Mouse (Mus musculus): ENCODE results near the gene Otud7a.
A peak's percentile ranks its signal among the peaks of the same experiment; 100 is the strongest.

The Otud7a gene

GRCm38 (mm10) chr7:63697921-63698320 lies 253.4 kb downstream of the Otud7a start:
- DNase-seq (ENCODE audit: low spot score in 2 of 2), result no peak

GRCm38 (mm10) chr7:63717903-63718302 lies 273.4 kb downstream of the Otud7a start:
- no peak for DNase-seq (ENCODE audit: low spot score in 2 of 2)

- no peak for DNase-seq (ENCODE audit: low spot score in 2 of 2)
Observed at GRCm38 (mm10) chr7:63719183-63719944, 274.8 kb downstream of the Otud7a start.

- no peak for DNase-seq (ENCODE audit: low spot score in 2 of 2)
Observed at GRCm38 (mm10) chr7:63720682-63721081, 276.1 kb downstream of the Otud7a start.

GRCm38 (mm10) chr7:63725040-63725729 lies 280.6 kb downstream of the Otud7a start:
- no peak for DNase-seq (ENCODE audit: low spot score in 2 of 2)

GRCm38 (mm10) chr7:63729605-63730004 lies 285.1 kb downstream of the Otud7a start:
- DNase-seq (ENCODE audit: low spot score in 2 of 2), result peak in 1 of 2 experiments; percentile 54

GRCm38 (mm10) chr7:63730012-63730411 lies 285.5 kb downstream of the Otud7a start:
- DNase-seq (ENCODE audit: low spot score in 2 of 2), result no peak

GRCm38 (mm10) chr7:63737725-63738124 lies 293.2 kb downstream of the Otud7a start:
- no peak for DNase-seq (ENCODE audit: low spot score in 2 of 2)

GRCm38 (mm10) chr7:63738142-63738541 lies 293.6 kb downstream of the Otud7a start:
- no peak for DNase-seq (ENCODE audit: low spot score in 2 of 2)

GRCm38 (mm10) chr7:63743116-63743515 lies 298.6 kb downstream of the Otud7a start:
- DNase-seq (ENCODE audit: low spot score in 2 of 2), result no peak

- peak in 1 of 2 experiments; percentile 72 for DNase-seq (ENCODE audit: low spot score in 2 of 2)
Observed at GRCm38 (mm10) chr7:63752081-63752480, 307.5 kb downstream of the Otud7a start.

GRCm38 (mm10) chr7:63753274-63753751 lies 308.8 kb downstream of the Otud7a start:
- DNase-seq (ENCODE audit: low spot score in 2 of 2), result peak in 1 of 2 experiments; percentile 59

GRCm38 (mm10) chr7:63754573-63755475 lies 310.3 kb downstream of the Otud7a start:
- DNase-seq (ENCODE audit: low spot score in 2 of 2), result no peak

- peak; percentile 73 to 86 for DNase-seq (ENCODE audit: low spot score in 2 of 2)
Observed at GRCm38 (mm10) chr7:63755476-63755948, 311.0 kb downstream of the Otud7a start.

GRCm38 (mm10) chr7:63757136-63757677 lies 312.7 kb downstream of the Otud7a start:
- DNase-seq (ENCODE audit: low spot score in 2 of 2), result peak in 1 of 2 experiments; percentile 51

GRCm38 (mm10) chr7:63757678-63758239 lies 313.2 kb downstream of the Otud7a start:
- peak in 1 of 2 experiments; percentile 57 for DNase-seq (ENCODE audit: low spot score in 2 of 2)

GRCm38 (mm10) chr7:63758240-63758826 lies 313.8 kb downstream of the Otud7a start:
- peak in 1 of 2 experiments; percentile 61 for DNase-seq (ENCODE audit: low spot score in 2 of 2)

- DNase-seq (ENCODE audit: low spot score in 2 of 2), result no peak
Observed at GRCm38 (mm10) chr7:63759606-63760005, 315.1 kb downstream of the Otud7a start.

- DNase-seq (ENCODE audit: low spot score in 2 of 2), result peak; percentile 5 to 36
Observed at GRCm38 (mm10) chr7:63762529-63762928, 318.0 kb downstream of the Otud7a start.

GRCm38 (mm10) chr7:63768398-63769029 lies 324.0 kb downstream of the Otud7a start:
- peak in 1 of 2 experiments; percentile 25 for DNase-seq (ENCODE audit: low spot score in 2 of 2)
